Mouse (Mus musculus): ENCODE data around the gene E2f4.

DNA sequence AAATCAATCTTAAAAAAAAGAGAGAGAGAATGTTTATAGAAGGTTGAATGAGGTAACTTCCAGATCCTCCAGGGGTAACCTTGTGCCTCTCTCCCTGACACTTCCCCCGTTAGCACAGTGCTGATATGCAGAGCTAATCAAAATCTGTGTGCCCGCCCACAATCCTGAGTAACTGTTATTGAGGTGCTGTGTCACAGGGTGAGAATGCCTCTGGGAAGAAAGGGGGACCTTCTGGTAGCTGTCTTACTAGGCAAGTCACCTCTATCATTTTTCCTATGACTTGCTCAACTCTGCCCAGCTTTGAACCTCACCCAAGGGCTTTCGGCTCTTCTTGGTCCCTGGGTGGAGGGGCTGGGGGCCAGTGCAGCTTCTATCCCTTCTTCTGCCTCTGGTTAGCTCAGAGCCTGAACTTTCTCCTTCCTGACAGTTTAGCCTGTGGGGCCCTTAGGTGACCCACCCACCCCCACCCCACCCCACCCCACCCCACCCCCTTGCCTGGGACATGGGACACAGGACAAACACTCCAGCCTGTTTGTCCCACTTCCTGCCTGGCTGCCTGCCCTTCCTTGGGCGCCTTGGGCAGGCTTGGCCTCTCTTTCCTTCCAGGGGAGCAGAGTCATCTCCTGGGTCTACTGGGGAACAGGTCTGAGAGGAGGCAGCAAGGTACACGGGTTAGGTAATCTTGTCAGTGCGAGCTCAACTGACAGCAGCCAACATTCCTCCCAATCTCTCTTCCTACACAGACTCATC is 42.6 kb downstream of the E2f4 start:
- TF ChIP-seq CTCF (IDR thresholded peaks at IDR 0.05; ENCODE audit: insufficient read depth, low read length): no peak
- TF ChIP-seq POLR2A (IDR thresholded peaks at IDR 0.05; ENCODE audit: borderline replicate concordance, extremely low read depth, low read depth, low read length): peak; percentile 35; the same call in 1 of the 2 replicates
